Mouse (Mus musculus): Measurements from ENCODE around the gene Spsb2. TPM values are rescaled to one million over a fixed set of nuclear protein-coding genes. Genes with fewer than 3 reads are reported as not detected.
"Not testable (repeated sequence)": the region's sequence is repeated elsewhere in the genome, so short reads cannot be mapped to it uniquely, and the experiment has no call there.

Spsb2 gene
- polyA plus RNA-seq, 1 experiment from 2014 or later, result 9.2 TPM

GRCm38 (mm10) chr6:124790121-124790520 lies 18.3 kb upstream of the Spsb2 start:
- Histone ChIP-seq H3K36me3 (ENCODE audit: control insufficient read depth, insufficient read depth) (no peaks in the 10 kb centered on the region), H3K4me3 (ENCODE audit: low read length) (no peak overlapping the region), H3K9ac (ENCODE audit: low read length) (no peak overlapping the region), H3K27me3 (ENCODE audit: control insufficient read depth, insufficient read depth, low read length) (no peaks in the 10 kb centered on the region), H3K9me3 (replicated peaks; ENCODE audit: control insufficient read depth, low read length) (no peaks in the 10 kb centered on the region), H3K4me1 (ENCODE audit: control insufficient read depth, insufficient read depth, low read length) (no peaks in the 10 kb centered on the region), H3K27ac (ENCODE audit: low read length) (no peak overlapping the region), H3K4me2 (ENCODE audit: low read depth, low read length) (no peak overlapping the region)
- ATAC-seq (replicated peaks; ENCODE audit: extremely low read depth, insufficient read depth, low FRiP score), result no peak
- 60% methylated on average over 4 of the region's 4 CpGs for WGBS

DNA sequence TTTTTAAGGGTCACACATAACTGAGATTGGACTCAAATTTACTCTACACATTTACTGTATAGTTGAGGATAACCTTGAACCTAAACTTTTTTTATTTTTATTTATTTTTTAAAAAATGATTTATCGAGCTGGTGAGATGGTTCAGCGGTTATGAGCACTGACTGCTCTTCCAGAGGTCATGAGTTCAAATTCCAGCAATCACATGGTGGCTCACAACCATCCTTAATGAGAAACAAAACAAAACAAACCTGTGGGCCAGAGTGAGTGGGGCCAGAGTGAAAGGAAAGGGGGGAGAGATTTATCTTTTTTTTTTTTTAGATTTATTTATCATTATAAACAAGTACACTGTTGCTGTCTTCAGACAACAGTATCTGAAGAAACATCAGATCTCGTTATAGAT lies 16.6 kb upstream of the Spsb2 start:
- H3K4me2 ChIP-seq (ENCODE audit: low read depth, low read length), result no peak overlapping the region
- H3K27ac ChIP-seq (ENCODE audit: low read length), result no peak overlapping the region
- H3K36me3 ChIP-seq (ENCODE audit: control insufficient read depth, insufficient read depth), result no peaks in the 10 kb centered on the region
- no peaks in the 10 kb centered on the region for H3K4me1 ChIP-seq (ENCODE audit: control insufficient read depth, insufficient read depth, low read length)
- WGBS, result 76% methylated on average over 3 of the region's 3 CpGs
- H3K9ac ChIP-seq (ENCODE audit: low read length), result no peak overlapping the region
- no peaks in the 10 kb centered on the region for H3K27me3 ChIP-seq (ENCODE audit: control insufficient read depth, insufficient read depth, low read length)
- H3K4me3 ChIP-seq (ENCODE audit: low read length), result no peak overlapping the region
- H3K9me3 ChIP-seq (replicated peaks; ENCODE audit: control insufficient read depth, low read length), result no peaks in the 10 kb centered on the region
- no peak for ATAC-seq (replicated peaks; ENCODE audit: extremely low read depth, insufficient read depth, low FRiP score)

DNA sequence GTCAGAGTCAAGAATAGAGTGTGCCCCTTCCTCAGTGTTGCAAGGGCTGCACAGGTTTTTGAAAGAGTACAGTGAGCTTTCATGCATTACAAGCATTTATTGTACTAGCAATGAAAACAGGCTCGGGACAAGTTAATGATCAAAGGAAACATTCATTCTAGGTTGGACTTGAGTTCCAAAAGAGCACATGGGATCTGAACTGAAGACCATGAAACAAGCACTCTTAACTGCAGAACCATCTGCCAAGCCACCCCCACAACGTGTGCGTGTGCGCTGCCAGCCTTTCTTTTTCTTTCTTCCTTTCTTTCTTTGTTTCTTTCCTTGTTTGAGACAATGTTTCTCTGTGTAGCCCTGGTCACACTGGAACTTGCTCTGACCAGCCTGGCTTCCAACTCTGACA lies 12.7 kb upstream of the Spsb2 start:
- no peaks in the 10 kb centered on the region for H3K4me1 ChIP-seq (ENCODE audit: control insufficient read depth, insufficient read depth, low read length)
- ATAC-seq (replicated peaks; ENCODE audit: extremely low read depth, insufficient read depth, low FRiP score), result no peak
- H3K27me3 ChIP-seq (ENCODE audit: control insufficient read depth, insufficient read depth, low read length), result no peaks in the 10 kb centered on the region
- no peaks in the 10 kb centered on the region for H3K9me3 ChIP-seq (replicated peaks; ENCODE audit: control insufficient read depth, low read length)
- H3K36me3 ChIP-seq (ENCODE audit: control insufficient read depth, insufficient read depth), result no peaks in the 10 kb centered on the region
- no peak overlapping the region for H3K27ac ChIP-seq (ENCODE audit: low read length)
- WGBS, result 78% methylated on average over 4 of the region's 4 CpGs
- no peak overlapping the region for H3K9ac ChIP-seq (ENCODE audit: low read length)
- no peak overlapping the region for H3K4me3 ChIP-seq (ENCODE audit: low read length)
- no peak overlapping the region for H3K4me2 ChIP-seq (ENCODE audit: low read depth, low read length)

GRCm38 (mm10) chr6:124796200-124796599 lies 12.3 kb upstream of the Spsb2 start:
- Histone ChIP-seq H3K27ac (ENCODE audit: low read length) (no peak overlapping the region), H3K9me3 (replicated peaks; ENCODE audit: control insufficient read depth, low read length) (no peaks in the 10 kb centered on the region), H3K27me3 (ENCODE audit: control insufficient read depth, insufficient read depth, low read length) (no peaks in the 10 kb centered on the region), H3K9ac (ENCODE audit: low read length) (no peak overlapping the region), H3K4me1 (ENCODE audit: control insufficient read depth, insufficient read depth, low read length) (no peaks in the 10 kb centered on the region), H3K36me3 (ENCODE audit: control insufficient read depth, insufficient read depth) (no peaks in the 10 kb centered on the region), H3K4me3 (ENCODE audit: low read length) (no peak overlapping the region), H3K4me2 (ENCODE audit: low read depth, low read length) (no peak overlapping the region)
- WGBS, result 77% methylated on average over 2 of the region's 2 CpGs
- ATAC-seq (replicated peaks; ENCODE audit: extremely low read depth, insufficient read depth, low FRiP score), result no peak

GRCm38 (mm10) chr6:124802400-124802799 lies 6.1 kb upstream of the Spsb2 start:
- ATAC-seq (replicated peaks; ENCODE audit: extremely low read depth, insufficient read depth, low FRiP score); H3K27ac ChIP-seq (ENCODE audit: low read length); H3K36me3 ChIP-seq (ENCODE audit: control insufficient read depth, insufficient read depth); H3K9me3 ChIP-seq (replicated peaks; ENCODE audit: control insufficient read depth, low read length); H3K27me3 ChIP-seq (ENCODE audit: control insufficient read depth, insufficient read depth, low read length): not testable (repeated sequence)
- peaks cover 20% of the 10 kb centered on the region for H3K4me1 ChIP-seq (ENCODE audit: control insufficient read depth, insufficient read depth, low read length)
- H3K4me3 ChIP-seq (ENCODE audit: low read length), result peak overlapping the region; percentile 15; the same call in 1 of the 2 replicates
- 21% methylated on average over 5 of the region's 9 CpGs for WGBS
- 0 out of 2 replicates have a peak overlapping the region, but pooled peaks have one; percentile 26 for H3K9ac ChIP-seq (ENCODE audit: low read length)
- H3K4me2 ChIP-seq (ENCODE audit: low read depth, low read length), result peak overlapping the region; percentile 51

DNA sequence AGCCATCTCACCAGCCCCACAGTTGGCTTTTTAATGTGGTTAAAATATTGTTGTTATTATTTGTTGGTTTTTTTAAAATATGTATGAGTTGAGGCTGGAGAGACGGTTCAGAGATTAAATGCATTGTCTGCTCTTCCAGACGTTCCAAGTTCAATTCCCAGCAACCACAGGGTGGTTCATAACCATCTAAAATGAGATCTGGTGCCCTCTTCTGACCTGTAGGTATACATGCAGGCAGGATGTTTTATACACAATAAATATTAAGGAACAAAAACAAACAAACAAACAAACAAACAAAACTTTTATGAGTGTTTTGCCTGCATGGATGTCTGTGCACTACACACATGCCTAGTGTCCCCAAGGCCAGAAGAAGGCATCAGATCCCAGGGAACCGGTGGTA lies 5.4 kb upstream of the Spsb2 start:
- no peak overlapping the region for H3K9ac ChIP-seq (ENCODE audit: low read length)
- no peaks in the 10 kb centered on the region for H3K36me3 ChIP-seq (ENCODE audit: control insufficient read depth, insufficient read depth)
- H3K9me3 ChIP-seq (replicated peaks; ENCODE audit: control insufficient read depth, low read length), result no peaks in the 10 kb centered on the region
- H3K4me2 ChIP-seq (ENCODE audit: low read depth, low read length), result no peak overlapping the region
- no peak for ATAC-seq (replicated peaks; ENCODE audit: extremely low read depth, insufficient read depth, low FRiP score)
- H3K4me3 ChIP-seq (ENCODE audit: low read length), result no peak overlapping the region
- H3K27ac ChIP-seq (ENCODE audit: low read length), result no peak overlapping the region
- H3K4me1 ChIP-seq (ENCODE audit: control insufficient read depth, insufficient read depth, low read length), result peaks cover 26% of the 10 kb centered on the region
- no peaks in the 10 kb centered on the region for H3K27me3 ChIP-seq (ENCODE audit: control insufficient read depth, insufficient read depth, low read length)
- WGBS, result 79% methylated on average over 3 of the region's 3 CpGs

GRCm38 (mm10) chr6:124803691-124804090 lies 4.8 kb upstream of the Spsb2 start:
- H3K4me3 ChIP-seq (ENCODE audit: low read length); H3K4me2 ChIP-seq (ENCODE audit: low read depth, low read length); H3K9ac ChIP-seq (ENCODE audit: low read length); H3K27me3 ChIP-seq (ENCODE audit: control insufficient read depth, insufficient read depth, low read length); H3K36me3 ChIP-seq (ENCODE audit: control insufficient read depth, insufficient read depth); ATAC-seq (replicated peaks; ENCODE audit: extremely low read depth, insufficient read depth, low FRiP score); H3K9me3 ChIP-seq (replicated peaks; ENCODE audit: control insufficient read depth, low read length); H3K27ac ChIP-seq (ENCODE audit: low read length): not testable (repeated sequence)
- 94% methylated on average over 4 of the region's 4 CpGs for WGBS
- peaks cover 29% of the 10 kb centered on the region for H3K4me1 ChIP-seq (ENCODE audit: control insufficient read depth, insufficient read depth, low read length)

DNA sequence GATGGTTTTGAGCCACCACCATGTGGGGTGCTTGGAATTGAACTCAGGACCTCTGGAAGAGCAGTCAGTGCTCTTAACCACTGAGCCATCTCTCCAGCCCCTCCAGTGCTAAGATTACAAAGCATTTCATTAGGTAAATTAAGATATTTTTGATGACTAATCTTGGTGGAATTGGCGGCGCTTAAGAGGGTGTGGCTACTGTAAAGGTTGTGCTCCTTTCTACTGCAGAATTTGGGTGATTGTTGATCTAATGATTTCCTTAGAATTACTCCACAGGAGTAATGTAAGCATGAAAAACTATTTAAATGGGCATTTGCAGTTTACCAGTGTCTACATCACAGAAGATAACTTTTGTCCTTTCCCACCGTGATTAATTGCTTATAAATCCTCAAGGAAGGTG lies 4.1 kb upstream of the Spsb2 start:
- H3K4me1 ChIP-seq (ENCODE audit: control insufficient read depth, insufficient read depth, low read length), result peaks cover 31% of the 10 kb centered on the region
- WGBS, result 82% methylated on average over 3 of the region's 3 CpGs
- H3K4me3 ChIP-seq (ENCODE audit: low read length), result no peak overlapping the region
- no peak for ATAC-seq (replicated peaks; ENCODE audit: extremely low read depth, insufficient read depth, low FRiP score)
- no peaks in the 10 kb centered on the region for H3K36me3 ChIP-seq (ENCODE audit: control insufficient read depth, insufficient read depth)
- H3K27ac ChIP-seq (ENCODE audit: low read length), result no peak overlapping the region
- no peak overlapping the region for H3K4me2 ChIP-seq (ENCODE audit: low read depth, low read length)
- no peak overlapping the region for H3K9ac ChIP-seq (ENCODE audit: low read length)
- H3K9me3 ChIP-seq (replicated peaks; ENCODE audit: control insufficient read depth, low read length), result no peaks in the 10 kb centered on the region
- H3K27me3 ChIP-seq (ENCODE audit: control insufficient read depth, insufficient read depth, low read length), result no peaks in the 10 kb centered on the region

DNA sequence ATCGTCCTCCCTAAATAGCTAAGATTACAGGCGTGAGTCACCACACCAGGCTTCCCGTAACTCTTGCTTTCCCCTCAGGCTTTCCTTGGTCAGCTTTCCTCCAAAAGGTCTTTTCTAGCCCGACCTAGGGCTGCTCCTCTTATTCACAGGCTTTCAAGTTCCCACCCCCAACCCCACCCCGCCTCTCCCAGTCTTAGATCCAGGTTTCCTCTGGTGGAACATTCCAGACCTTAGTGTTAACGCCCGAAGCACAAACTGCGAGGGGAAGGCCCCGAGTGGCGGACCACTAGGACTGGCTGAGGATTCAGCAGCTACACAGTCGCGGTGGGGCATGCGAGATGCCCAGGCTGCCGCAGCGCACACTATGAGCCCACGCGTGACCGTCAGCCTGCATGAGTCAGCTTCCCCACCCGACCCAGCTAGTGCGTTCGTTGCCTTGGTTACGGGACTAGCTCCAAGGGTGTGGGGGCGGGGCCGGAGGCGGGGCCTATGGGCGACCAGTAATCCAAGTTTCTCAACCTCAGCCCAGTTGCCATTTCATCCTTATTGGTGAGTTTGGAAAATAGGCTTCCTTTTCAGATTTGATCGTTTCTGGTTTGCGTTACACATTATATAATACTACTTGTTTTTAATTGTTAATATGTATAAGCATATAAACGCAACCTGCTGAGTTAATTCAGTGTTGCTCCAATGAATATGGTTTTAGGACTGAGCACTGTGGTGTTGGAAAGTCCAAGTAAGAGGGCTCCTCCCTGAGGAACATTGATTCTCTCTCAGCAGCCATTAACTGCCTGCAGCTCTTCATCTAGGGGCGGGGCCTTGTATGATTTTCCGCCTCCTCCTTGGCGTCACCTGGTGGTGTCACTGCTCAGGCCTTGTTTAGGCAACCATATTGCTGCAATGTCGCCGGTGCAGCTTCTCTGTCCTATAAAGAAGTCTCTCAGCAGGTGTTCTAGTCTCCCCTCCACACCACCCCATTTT lies 2.8 kb upstream of the Spsb2 start:
- Histone ChIP-seq H3K4me3 (ENCODE audit: low read length) (peak overlapping the region; percentile 61), H3K27me3 (ENCODE audit: control insufficient read depth, insufficient read depth, low read length) (no peaks in the 10 kb centered on the region), H3K27ac (ENCODE audit: low read length) (peak overlapping the region; percentile 92), H3K9me3 (replicated peaks; ENCODE audit: control insufficient read depth, low read length) (no peaks in the 10 kb centered on the region), H3K4me1 (ENCODE audit: control insufficient read depth, insufficient read depth, low read length) (peaks cover 43% of the 10 kb centered on the region), H3K9ac (ENCODE audit: low read length) (peak overlapping the region; percentile 72), H3K36me3 (ENCODE audit: control insufficient read depth, insufficient read depth) (peaks cover 6% of the 10 kb centered on the region), H3K4me2 (ENCODE audit: low read depth, low read length) (peak overlapping the region; percentile 90)
- peak; percentile 77 for ATAC-seq (replicated peaks; ENCODE audit: extremely low read depth, insufficient read depth, low FRiP score)
- WGBS, result 3% methylated on average over 34 of the region's 34 CpGs

All from heart, embryonic 16.5 days (tissue).